Mouse (Mus musculus) embryo, embryonic 10 days (tissue): ENCODE data around the gene Pno1.

Experiments
- DNase-seq: peaks from one replicate; pipeline ENCODE4 v3.0.0-alpha.2; 2015; ENCODE audit warnings: low spot score

Gene Pno1

DNA sequence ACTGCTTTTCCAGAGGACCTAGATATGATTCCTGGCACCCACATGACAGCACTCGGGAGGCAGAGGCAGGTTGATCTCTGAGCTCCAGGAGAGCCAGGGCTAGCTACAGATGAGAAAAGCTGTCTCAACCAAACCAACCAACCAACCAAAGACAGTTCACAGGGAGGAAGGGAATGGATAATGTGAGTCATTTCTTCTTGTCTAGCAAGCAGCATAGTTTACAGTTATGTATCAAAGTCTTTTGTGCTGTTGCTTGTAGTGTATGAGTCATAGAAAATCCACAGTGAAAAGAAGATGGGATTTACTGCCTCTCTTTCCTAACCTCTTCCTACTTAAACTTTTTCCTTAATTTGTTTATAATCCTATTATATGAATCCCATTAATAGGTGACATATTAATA is 34.7 kb downstream of the Pno1 start:
- no peak for DNase-seq

DNA sequence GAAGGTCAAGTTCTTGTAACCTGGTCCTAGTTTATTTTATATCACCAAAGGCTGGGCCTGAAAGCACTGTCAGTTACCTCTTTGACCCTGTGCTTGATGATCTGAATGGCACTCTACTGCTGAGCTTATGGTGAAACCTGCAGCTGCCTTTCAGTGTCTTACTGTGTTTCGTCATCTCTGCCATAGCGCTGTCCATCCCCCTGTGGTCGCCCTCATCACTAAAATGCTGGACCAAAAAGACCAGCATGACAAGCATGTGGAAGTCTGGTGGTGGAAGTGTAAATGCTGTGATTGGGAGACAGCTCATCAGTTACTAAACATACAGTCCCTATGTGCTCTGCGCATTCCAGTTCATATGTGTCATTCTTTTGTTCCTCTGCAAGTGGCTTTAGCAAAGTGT is 39.1 kb downstream of the Pno1 start:
- no peak for DNase-seq

DNA sequence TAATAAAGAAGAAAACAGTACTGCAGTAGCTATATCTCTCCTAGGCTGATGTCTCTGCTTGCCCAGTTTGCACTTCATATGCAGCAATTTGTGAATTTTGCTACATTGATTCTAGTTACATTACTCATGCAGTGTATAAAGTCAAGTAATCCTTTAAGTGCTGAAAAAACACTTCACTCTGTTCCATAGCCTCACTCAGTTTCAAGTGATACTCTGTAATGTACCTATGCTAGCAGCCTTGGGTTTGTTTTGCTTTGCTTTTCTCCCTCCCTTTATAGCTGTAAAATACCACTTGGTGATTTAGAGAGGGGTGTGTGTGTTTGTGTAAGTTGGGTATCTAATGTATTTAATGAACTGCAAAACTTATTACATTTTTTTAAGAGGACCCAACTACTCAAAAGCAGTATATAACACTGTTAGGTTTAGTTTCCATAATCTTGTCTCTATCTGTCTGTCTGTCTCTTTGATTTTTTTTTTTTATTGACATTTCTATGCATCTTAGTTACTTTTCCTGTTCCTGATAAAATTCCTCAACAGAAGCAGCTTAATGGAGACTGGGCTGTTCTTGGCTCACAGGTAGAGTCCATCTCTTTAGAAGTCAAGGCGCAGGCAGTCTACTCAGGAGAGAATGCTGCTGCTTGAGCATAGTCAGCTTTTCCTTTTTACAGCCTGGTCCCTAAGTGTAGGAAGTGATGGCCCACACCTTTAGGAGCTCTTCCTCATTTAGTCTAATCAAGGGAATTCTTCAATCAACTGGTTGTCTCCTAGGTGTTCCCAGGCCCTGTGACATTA is 40.2 kb downstream of the Pno1 start:
- no peak for DNase-seq

DNA sequence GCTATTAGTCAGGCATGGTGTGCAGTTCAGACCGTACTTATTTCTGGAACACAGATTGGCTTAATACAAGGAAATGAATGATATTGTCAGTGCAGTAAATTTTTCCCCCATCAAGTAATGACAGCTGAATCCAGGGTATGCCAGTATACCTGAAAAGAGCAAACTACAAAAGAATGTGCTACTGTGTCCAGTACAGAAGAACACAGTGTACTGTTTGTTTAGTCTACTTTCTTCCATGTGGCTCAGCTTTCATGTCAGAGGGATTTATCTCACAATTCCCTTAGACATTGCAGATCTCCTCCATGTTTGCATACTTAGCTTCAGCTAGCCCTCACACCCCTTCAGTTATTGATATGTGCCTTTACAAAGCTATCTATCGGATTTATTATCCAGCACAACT is 42.1 kb downstream of the Pno1 start:
- no peak for DNase-seq

DNA sequence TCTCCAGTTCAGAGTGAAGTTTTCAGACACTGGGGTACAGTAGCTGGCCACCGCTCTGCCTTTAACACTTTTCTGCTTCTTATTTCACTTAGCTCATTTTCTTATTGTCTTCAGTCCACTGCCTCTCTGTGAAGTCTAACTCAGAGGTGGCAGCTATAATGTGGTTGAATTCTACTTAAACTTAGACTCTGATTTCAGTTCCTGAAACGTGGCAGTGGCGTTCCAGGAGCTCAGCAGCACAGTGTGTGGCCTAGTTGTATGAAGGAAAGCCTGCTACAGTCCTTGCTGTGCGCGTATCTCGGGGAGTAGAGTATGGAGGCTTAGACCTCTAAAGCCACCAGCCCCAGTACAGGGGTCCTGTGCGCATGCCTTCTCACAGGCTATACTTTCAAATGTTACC is 44.7 kb downstream of the Pno1 start:
- DNase-seq, result no peak

DNA sequence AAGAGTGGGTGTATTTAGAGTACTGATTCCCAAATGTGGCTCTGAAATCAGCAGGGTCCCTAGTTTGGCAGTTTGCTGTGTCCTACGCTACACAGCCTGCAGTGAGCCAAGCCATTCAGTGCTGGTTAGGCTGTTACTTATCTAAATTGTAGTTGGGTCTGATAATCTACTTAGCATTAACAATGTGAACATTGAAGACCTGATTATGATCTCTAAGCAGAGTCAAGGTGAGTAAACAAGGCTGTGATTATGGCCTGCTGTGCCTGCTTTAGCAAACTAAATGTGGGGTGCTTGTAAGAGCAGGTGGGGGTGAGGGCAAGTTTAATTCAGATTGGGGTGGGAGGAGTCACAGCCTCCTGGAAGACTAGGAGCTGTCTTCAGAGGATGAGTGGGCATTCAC is 47.4 kb downstream of the Pno1 start:
- DNase-seq, result no peak

DNA sequence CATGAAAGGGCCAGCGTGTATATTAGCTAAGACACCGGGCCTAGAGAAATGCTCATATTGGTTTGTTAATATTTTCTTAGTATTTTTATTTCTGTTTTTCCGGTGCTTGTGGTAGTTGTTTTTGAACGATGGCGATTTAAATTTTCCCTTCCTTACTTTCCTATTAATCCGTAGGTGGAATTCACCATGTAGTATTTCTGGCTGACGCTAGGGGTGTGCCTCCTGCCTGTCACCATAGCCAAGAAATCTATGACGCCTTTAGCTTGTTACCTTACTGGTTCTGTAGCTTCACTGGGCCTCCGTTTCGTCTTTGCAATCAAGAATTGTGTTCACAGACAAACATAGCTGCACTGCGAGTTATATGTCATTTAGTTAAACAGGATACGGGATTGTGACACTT is 51.1 kb downstream of the Pno1 start:
- peak; percentile 77 for DNase-seq

DNA sequence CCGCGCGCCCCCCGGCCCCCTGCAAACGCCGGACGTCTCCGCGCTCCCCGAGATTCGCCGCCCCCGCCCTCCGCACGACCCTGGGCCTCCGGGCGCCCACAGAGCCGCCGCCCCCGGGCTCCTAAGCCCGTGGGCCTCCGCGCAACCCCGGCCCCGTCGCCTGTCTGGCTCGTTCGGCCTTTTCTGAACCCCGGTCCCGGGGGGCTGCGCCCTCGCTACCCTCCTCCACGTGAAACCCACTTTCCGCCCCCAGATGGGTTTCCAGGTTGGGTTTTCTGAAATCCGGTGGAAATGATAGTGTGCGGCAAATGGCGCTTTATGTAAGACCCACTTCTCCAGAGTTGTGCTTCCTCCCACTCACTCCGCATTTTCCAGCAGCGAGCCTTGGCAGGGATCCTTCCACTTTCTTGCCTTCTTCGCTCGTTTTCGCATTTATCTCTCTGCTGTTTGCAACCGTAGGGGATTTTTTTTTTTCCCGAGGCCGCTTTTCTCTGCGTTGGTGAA is 51.6 kb downstream of the Pno1 start:
- peak; percentile 31 for DNase-seq

DNA sequence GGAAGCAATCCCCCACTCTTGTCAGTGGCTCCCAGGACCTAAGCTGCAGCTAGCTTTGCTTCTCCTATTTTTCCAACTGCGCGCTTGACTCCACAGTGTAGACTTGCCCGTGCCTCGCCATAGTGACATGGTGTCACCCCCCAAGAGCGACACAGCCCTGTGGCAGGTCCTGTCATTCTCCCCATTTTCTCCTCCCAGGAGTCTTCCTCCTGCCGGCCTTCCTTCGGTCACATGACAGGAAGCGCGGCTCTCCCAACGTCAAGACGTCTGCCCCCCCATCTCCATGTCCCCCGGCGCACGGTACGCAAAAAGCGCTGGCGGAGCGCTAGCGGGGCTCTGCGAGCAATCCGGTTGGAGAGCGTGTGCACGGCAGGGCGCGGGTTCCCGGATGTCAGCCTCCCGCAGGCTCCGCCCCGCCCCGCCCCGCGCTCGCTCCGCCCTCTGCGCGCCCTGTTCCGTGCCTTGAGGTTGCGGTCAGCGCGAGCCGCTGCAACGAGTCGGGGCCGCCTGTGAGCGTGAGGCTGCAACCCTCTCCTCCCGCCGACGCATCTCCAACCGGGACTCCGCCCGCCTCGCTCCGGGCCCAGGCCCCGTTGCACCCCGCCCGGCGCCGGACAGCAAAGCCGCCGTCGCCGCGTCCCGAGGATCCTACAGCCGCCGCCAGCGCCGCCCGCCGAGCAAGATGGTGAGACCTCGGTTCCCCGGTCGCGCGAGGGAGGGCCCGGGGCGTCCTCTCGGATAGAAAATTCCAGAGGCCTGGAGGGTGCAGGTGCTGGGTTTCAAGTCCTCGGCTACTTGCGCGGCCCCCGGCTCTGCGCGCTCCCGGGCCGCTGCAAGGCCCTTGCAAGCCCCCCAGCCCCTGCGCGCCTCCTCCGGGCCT is 52.3 kb downstream of the Pno1 start, which contains the start of gene Ppp3r1:
TSS of gene Ppp3r1 (plus strand) at position 406 of the 880 bp plus-strand sequence.
- peak; percentile 95 for DNase-seq
